Mouse (Mus musculus): ENCODE results near the gene Zfp653.

The Zfp653 gene

DNA sequence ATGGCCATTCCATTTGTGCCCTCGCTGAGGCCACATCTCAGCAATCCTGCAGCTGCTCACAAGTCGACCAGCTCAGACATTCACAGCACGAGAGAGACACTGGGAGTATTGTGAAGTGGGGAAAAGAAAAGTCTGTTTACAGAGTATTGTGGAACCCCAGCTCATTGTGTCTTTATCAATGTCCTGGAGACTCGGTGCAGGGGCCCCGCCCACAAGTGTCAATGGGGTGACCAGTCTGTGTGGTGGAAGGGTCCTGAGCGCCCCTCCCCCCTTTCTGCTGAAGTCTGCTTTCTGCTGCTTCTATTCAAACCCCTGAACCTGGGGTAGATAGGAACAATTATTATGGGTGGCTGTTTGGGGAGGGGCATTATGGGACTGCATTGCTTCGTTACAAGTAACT lies 42.7 kb downstream of the Zfp653 start:
- DNase-seq (ENCODE audit: low read depth): no peak

DNA sequence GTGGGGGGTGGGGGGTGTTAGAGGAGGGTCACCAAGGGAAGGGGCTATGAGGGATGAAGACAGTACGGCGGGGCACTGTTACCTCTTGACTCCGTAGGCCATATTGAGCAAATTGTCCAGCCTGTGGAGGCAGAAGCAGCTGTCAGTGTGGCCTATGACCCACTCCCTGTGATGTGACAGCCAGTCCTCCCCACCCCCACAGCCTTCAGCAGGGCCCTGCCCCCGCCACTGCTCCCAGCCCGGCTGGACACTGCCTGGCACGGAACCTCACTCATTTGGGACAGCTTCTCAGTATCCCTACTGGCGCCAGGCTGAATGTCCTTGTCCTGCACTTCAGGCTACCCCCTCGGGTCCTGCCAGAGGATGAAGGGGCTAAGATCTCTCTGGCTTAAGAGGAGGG lies 46.6 kb downstream of the Zfp653 start:
- no peak for DNase-seq (ENCODE audit: low read depth)

DNA sequence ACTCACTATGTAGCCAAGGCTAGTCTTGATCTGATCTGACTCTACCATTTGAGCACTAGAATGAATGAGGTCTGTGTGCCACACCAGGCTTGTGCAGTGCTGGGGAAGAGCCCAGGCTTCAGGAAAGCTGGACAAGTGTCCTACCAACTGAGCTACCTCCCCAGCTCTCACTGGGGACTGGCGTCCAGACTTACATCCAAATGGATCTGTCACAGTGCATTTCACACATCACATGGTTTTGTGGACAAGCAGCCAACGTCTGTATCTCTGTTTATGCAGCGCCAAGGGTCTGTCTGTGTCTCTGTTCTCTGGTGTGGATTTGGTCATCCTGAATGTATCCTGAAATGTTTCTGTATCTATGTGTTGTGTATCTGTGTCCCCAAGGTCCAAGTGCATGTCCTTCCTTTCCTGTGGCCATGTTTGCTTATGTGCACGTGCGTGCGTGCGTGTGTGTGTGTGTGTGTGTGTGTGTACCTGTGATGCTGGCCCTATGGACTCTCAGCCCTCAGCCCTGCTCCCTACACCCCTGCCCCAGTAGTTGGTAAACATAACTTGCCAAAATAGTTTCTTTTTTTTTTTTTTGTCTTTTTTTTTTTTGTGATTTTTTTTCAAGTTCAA lies 53.9 kb downstream of the Zfp653 start:
- no peak for DNase-seq (ENCODE audit: low read depth)

DNA sequence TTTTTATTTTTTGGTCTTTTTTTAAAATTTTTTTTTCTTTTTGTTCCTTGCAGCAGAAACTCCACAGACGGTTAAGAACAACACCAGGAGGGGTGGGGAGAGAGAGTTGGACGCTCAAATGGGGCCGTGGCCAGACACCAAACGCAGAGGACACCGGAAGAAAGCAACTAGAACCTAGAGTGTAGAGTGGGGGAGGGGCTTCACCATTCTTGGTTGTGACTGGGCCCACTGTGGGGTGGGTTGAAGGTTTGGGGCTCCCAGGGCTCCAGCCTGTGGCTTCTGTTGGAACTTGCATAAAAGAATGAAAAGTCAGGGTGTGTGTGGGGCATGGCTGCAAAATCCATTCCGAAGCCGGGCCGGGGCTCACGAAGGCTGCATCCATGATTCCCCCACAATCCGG lies 54.9 kb downstream of the Zfp653 start:
- DNase-seq (ENCODE audit: low read depth): no peak

DNA sequence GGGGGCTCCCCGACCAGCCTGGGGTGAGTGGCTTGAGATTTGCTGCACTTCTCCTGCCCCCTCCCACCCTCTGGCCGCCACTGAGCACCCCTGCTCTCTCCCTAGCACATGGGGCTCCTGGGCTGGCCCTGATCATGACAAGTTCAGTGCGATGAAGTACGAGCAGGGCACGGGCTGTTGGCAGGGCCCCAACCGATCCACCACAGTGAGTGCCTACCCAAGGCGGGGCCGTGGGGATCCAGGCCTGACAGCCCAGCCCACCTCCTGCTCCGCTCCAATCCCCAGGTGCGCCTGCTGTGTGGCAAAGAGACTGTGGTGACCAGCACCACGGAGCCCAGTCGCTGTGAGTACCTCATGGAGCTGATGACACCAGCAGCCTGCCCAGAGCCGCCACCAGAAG lies 58.4 kb downstream of the Zfp653 start:
- DNase-seq (ENCODE audit: low read depth): no peak

DNA sequence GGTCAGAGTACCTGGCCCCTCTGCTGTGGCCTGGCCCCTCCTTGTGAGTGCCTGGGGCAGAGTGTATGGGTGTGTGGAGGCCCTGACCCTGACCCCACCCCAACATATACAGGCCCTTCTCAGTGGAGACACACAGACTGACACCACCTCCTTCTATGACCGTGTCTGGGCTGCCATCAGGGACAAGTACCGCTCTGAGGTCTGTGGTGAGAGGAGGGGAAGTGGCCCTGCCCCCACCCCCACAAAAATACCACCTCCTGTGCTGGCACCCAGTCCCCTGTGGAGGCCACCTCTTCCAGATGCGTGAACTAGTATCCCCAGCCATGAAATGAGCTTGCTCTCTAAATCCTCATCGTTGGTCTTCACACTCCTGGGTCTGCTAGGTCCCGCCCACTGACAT lies 60.1 kb downstream of the Zfp653 start:
- no peak for DNase-seq (ENCODE audit: low read depth)

Data from c-Kit-positive CD71-negative TER-119-negative erythroid progenitor cells, embryonic 14.5 days (primary cell).